Mouse (Mus musculus) adrenal gland, adult 8-10 months (tissue): ENCODE data around the gene Zfp593. TPM values are rescaled to one million over a fixed set of nuclear protein-coding genes. Genes with fewer than 3 reads are reported as not detected.

ENCODE experiments used
- DNase-seq: peaks from one replicate; pipeline ENCODE4 v3.0.0; 2022
- total RNA-seq, 4 experiments: library from RNA; stranded (reverse); gene quantifications; 2 replicates each; pipeline ENCODE4 v1.2.4; 2022

Zfp593 gene
- total RNA-seq, 4 experiments from 2014 or later, result 10.4 to 11.6 (median 11.6) TPM

DNA sequence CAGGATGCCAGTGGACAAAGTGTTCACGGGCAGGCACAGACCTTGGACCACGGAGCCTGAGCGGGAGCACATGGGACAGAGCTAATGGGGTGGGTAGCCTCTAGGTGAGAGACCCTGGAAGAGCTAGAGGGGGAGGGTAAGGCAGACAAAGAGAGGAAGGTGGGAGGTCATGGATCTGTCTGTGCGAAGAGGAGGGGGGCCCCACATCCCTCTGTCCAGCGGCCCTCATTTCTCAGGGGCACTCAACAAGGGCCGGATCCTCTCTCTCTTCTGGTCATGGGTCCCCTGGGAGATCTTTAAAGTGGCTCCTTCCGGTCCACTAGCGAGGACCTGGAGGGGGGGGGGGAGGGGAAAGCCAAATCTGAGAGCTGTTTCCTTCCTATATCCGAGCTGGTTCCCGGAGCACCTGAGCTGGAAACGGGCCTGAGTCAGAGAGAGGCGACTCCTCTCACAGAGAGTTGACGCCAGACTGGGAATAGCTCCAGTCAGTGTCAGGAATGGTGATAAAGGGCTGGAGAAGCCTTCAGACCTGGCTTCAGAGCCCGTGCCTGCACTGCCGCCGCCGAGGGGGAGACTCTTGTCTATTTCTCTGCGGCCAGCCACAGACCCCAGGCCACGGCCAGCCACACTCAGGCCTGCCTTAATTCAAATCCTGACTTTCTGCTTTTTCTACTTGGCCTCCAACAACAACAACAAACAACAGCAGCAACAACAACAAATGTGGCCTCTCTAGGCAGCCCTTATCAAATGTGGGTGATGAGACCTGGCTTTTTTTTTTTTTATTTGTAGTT, 11.2 kb upstream of the Zfp593 start:
- DNase-seq, result no peak

DNA sequence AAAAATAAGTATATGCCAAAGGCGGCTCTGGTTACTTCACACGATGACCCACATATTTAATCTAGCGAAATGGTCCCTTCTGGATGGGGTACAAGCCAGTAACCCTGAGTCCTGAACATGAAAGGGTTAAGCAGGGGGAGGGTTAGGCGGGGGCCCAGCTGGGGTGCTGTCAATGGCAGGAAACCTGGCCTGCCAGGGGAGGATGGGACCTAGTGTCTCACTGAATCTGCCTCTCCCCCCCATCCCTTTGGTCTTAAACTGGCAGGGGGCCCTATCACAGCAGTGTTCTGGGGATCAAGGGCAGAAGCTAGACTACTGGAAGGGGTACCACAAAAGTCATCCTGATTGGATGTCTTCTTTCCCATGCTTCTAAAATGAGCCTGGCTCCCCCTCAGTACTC, 10.5 kb upstream of the Zfp593 start:
- no peak for DNase-seq

DNA sequence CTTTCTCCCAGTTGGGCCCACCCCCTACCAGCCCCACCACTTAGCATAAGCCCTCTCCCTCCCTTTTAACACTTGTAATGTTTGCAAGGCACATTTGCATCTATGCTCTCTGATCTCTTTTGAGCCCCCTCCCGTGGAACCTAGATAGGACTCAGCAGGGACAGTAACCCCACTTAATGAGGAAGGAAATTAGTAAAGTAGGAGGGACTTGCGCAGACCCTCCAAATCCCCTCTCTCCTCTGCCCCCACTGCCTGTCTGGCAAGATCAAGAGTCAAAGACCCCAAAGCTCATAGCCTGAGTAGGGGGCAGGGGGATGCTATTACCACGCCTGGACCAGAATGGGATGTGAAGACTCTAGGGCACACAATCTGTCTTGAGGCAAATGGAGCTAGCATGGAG, 9.4 kb upstream of the Zfp593 start:
- DNase-seq, result no peak

DNA sequence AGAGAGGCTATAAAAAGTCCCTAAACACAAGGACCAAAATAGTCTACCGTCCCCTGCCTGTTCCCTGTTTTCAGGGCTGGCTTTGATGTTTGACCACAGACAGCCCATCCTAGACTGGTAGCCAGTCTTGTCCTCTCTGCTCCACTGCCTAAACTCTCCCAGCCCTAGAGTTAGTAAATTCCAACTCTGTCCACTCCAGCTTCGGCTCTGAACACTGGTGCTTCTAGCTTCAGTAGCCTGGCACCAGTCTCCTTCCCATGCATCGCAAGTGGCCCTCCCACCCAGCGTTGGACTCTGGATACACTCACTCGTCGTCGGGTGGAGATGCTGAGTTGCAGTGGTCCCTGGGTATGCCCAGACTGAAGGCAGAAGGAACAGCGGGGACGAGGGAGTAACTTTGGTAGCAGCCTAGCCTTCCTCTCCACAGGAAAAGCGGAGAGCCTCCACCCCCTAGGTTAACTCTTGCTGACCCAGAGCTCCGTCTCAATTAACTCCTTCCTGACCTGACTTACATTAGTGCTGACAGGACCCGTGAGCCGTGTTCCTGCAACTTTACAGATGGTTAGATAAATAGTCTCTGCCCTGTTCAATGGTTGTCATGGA, 8.4 kb upstream of the Zfp593 start, which contains the start of gene Grrp1:
Grrp1 (minus strand) TSS at position 385 of the 603 bp plus-strand sequence.
- no peak for DNase-seq

DNA sequence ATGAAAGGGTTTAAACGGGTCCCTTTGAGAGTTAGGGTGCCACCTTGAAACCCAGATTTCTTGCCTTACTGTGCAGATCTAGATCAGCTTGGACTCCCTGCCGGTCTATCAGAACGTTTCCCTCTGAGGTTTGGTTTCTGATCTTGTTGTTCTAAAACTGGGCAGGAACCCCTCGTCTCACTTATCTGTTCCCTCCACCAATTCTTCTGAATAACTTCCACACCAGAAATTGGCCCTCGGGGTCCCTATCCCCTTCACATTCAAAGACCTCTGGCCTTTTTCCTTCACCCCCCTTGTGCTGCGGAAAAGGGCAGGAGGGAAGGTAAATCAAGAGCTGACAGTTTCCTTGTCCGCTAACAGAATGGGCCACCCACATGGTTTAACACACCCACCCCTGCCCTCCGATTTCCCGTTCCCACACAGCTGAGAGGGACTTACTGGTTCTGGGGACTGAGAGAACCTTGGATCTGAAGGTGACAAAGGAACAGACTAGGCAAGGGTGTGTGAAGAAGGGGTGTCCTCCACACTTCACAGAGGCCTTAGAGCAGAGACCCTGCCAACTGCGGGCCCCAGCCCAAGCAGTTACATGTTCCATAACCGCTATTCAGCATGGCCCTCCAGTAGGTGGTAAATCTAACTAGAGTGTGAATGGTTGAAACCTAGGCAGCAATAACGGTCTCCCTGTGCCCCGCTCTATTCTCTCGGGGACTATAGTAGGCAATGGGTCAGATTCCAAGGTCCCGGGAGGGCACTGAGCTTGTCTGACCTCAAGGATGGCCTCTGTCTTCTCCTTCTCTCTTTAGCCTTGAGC, 7.7 kb upstream of the Zfp593 start:
- no peak for DNase-seq

DNA sequence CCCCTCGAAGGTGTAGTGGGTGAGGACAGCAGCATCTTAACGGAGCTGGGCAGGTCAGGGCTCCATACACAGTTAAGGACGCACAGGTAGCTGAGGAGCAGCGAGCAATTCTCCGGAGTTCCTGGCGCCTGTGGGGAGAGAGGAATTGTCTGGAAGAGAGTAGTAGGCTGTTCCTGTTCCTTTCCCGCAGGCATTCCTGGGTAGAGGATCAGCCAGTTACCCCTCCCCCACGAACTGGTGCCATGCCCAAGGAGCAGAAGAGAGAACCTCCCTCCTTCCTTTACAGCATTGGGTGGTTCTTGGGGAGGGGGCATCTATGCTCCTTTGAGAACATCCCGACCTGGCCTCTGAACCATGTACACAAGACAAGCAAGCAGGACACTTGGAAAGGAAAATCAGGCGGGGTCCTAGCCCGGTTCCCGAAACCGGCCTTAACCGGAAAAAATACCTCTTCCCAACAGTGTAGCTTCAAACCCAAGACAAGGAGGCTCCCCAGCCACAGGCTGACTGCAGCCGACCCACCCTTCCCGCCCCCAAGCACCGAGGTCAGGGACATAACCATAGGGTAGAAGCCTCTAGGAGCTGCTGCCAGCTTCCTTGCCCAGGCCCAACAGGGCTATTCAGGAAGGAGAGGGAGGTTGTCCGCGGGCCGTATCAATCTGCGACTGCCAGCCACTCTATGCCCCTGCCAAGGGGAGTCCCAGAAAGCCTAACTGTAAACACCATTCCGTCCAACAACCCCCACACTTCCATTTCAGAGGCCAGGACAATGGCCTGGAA, 6.9 kb upstream of the Zfp593 start:
- DNase-seq, result no peak

DNA sequence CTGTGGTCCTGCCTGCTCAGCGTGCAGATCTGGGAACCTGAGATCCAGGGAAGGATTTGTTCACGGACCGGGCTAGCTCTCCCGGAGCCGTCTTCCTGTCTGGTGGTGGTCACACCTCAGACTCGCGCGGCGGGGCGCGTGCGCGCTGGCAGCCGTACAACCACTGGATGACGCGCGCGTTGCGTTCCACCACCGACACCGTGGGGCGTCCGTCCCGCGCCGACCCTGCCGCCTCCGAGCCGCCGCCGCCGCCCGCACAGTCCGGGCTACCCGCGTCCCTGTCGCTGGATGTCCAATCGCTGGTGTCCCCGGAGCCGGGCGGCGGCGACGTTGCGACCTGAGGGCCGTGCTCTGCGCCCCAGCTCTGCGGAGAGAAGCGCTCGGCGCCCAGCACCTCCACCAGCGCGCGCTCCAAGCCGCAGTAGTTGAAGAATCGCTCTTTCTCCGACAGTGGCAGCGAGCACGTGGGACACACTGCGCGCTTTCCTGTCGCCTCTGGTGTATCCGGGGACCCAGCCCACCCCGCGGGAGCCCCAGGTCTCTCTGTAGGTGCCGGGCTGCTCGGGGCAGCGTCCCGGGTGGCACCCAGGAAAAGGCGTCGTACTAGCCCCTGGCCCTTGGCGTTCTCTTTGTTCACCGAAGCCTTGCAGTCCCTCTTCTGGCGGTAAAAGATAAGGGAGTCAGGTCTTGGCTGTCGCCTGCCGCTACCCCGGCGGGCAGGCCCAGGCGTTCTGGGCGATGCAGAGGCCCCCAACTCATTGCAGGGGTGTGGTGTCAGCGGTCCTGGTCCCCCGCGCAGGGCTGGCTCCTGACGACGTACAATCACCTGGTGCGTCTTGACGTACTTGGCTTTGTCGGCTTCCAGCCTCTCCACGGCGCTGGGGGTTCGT, 6.1 kb upstream of the Zfp593 start:
- DNase-seq, result no peak

DNA sequence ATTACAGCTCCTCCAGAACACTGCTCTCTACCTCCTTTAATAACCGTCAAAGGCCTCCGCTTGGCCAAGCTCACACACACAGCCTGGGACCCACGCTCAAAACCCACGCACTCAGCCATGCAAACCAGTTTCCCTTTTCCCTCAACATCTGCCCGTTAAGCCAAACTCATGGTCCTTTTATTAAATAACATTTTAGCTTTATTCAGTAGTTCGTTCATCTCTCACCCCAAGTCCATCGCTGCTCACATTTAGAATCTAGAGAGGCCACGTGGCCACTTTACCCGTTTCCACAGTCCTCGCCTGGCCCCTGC, 5.5 kb upstream of the Zfp593 start:
- no peak for DNase-seq

DNA sequence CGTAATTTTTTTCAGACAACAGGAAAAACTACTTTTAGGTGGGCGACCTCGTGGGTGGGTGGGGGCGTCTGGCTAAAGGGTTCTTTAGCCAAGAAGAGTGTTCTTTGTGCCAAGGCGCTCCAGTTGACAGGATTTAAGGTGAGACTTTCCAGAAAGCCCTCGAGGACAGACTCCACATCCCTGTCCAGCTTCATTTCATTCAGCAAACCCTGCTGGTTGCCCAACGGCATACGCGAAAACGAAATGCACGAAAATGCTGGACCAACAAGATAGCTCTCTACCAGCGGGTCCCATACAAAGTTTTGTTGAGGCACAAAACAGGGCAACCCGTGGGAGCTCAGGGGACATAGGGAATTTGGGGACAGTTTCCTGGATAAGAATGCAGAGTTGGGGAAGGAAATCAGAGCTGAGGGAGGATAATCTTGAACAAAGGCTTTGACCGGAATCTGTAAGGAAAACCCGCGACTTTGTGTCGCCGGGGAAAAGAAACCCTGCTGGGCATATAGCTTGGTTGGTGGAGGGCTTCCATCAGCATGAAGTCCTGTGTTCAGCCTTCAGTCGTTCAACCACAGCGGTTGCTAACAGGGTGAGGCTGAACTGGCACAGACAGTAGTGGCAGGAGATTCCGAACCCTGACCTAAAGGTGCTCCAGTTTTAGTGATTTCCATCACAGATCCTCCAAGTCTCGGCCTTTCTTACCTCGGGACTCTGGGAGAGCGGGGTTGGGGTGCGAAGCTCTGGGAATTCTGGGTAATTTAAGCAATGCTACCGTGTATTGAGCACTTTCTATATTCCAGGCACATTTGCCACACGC, 4.9 kb upstream of the Zfp593 start:
- DNase-seq, result no peak

DNA sequence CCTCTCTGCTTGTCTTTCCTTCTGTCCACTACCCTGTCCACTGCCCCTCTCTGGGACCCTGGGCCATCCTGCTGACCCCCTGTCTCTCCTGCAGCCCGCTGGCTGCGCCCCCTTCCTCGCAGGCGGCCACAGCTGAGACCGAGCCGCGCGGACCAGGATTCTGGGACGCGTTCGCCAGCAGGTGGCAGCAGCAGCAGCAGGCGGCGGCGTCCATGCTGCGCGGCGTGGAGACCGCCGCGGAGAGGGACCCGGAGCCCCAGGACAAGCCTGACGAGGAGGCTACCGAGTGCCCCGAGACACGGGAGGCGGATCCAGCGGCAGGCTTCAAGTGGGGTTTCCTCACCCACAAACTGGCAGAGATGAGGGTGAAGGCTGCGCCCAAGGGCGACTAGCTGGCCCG, 4.3 kb upstream of the Zfp593 start:
- DNase-seq, result no peak

DNA sequence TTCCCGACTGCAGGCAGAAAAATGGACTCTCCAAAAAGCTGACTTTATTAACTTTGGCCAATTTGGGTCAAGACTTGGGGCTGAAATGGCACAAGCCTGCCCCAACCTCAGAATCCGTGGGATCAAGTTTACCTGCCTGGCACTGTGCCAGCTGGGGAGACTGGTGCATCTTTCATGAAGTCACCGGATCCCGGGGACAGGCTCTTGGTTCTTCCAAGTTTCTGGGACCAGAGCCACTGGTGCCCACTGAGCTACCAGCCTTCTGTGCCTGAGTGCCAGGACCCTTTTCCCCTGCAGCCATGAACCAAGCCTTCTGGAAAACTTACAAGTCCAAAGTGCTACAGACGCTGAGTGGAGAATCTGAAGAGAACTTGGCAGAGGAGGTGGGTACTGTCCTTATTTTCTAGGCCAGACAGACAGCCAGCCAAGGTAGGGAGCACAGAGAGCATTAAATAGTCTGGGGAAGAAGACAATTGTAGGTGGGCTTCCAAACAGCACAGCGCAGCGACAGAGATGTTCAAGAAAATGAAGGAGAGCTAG, 1.4 kb upstream of the Zfp593 start, which contains the start of gene Gm30191:
Gm30191 (plus strand) TSS at position 217 of the 540 bp plus-strand sequence.
- DNase-seq, result no peak

DNA sequence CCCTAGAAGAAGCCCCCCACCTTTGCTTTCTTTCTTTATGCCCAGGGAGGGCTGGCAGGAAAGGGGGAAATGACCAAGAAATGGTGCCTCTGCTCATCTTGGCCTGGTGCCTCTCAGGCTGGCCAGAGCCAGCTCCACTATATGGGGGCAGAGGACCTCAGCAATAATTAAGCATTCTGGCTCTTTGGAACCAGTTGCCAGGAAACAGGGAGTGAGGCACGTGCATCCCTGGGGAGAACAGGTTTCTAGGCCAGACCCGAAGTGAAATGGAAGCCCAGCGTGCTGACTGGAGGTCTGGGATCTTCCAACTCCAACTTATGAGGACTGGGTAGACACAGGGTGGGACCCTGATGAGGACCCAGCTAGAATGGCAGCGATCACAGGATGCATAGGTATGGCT, 864 bp upstream of the Zfp593 start:
- DNase-seq, result no peak

DNA sequence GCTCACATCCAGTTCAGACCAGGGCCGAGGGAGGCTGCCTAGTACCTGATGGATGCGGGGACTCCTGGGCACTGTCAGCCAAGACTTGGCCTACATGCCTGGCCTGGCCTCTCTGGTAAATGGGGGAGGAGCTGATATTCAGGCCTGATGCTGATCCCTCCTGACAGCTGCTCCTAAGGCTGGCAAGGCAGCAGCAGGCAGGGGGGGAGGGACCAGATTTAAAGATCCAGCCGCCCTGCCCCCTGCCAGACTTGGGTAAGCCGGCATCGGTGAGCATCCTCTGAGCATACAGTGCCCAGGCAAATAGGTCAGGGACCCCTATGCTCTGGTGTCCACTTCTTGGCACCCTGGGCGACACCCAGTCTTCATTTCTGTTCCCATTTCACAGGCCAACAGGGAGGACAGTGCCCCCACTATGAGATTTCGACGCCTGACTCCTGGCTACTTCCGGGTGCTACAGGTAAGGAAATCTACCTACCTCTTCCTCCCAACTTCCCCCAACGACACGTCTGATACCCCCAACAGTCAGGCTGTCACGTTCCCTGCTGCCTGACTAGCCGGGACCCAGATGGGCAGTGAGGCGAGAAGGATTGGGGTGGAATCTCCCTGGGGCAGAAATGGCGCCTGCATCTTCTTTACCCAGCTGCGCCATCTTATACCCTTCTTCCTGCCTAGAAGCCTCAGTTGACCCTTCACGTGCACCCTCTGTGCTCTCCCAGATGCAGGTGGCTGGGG, 1.7 kb downstream of the Zfp593 start, which contains the start of gene E130218I03Rik:
E130218I03Rik (plus strand) TSS at position 147 of the 735 bp plus-strand sequence.
- no peak for DNase-seq

DNA sequence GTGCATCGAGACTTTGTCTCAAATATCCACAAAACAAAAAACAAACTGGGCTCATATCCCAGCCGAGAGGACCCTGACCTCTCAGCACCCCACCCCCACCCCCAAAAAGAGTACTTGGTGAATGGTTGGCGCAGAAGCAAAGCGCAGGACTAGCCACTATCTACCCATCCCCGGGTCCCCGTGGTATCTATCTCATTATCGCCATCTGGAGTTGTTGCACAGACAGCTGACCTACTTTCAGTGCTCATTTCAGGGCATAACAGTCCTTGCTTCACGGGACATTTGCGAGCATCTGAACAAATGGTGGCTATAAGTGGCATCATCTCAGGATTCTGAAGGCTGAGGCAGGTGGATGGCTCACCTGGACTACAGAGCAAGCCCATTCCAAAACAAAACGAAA, 6.7 kb downstream of the Zfp593 start:
- no peak for DNase-seq

DNA sequence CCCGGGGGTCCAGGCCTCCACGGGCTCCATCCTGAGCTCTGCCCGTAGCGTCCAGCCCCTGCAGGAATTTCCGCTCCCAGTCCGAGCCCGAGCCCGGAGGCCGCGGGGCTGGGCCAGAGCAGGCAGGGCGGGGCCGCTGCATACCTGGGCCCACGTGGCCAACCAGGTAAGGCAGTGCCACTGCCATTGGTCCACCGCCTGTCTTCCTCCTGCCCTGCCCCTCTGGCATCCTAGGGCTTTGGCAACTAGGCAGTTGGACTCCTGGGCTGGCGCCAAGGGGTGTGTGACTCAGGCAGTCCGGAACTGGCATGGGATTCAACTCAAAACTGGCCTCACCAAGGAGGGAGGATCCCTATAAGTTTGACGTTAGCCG, 7.1 kb downstream of the Zfp593 start, which contains the start of gene Cnksr1:
Cnksr1 (minus strand) TSS at position 121 of the 373 bp plus-strand sequence.
- DNase-seq, result peak; percentile 75

DNA sequence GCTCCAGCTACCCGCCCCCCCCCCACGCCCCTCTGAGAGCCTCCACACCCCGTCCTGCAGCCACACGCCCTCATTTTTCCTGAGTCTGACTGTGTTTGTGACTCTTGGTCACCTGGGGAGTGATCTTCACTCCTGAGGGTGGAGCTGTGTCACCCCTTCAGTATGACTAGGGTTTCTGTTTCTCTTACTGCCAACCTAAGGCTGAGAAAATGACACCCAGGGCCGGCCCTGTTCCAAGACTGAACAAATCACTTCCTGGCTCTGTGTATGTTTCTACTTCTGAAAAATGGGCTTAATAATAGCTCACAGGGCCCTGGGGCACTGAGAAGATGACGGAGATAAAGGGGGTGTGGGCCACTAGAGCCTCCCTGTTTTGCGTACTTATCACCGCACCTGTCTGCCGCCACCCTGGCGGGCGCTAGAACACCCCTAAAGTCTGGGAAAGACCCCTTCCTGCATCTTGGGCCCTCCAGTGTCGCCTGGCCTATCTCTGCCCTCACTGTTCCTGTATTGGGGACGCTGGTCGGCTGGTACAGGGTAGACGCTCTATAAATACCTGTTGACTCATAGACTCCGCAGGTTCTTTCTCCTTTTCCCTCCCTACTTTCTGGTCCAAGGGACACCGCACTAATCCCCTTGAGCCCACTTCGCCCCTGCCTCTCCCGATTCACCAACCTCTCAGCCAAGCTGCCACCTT, 7.7 kb downstream of the Zfp593 start:
- no peak for DNase-seq

DNA sequence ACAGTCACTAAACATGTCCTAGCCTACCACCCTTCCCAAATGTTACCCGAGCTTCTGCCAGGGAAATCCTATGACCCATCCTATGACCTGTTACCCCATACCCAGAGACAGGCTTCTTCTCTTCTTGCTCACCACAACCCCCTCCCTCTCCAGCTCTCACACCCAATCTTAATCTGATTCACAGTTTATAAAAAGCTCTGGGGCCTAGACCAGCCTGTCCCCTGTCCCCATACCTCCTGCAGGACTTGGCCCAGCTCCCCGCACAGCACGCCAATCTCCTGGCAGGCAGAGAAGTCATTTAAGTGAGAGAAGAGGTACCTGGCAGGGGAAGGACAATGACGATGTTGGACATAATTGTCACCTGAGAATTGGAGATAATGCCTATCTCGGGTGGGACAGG, 10.5 kb downstream of the Zfp593 start:
- DNase-seq, result no peak

DNA sequence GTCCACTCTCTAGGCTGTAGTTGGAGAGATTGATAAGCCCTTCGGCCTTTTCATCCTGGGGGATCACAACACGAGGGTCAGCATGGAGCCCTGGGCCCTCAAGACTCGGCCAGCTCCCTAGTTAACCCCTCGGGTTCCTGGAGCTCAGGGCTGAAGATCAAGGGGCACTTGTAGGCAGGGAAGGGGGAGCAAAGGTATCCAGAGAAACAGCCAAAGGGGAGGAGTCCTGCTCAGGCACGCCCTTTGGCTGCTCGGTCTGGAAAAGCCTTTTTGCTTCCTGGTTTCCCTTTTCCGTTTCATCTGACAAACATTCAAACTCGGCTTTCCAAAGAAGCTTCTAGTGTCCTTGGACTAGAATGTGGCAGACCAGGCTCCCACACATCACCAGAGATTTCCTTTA, 15.0 kb downstream of the Zfp593 start:
- DNase-seq, result no peak

DNA sequence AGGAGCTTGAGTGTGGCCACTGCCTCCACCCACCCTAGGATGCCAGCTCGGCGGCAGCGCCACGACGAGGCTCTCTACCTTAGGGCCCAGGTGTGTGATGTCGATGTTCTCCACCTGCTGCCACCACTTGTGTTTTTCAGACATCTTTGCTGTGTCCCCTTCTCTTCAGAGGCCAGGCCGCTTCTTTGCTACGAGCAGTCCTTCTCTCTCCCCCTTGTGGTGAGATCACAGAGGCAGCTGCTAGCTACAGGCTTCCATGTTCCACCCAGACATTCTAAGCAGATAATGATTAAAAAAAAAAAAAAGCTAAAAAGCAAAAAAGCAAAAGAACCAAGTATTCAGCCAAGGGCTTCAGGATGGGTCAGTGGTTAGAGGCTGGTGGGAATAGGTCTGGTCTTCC, 18.2 kb downstream of the Zfp593 start, which contains the start of gene Catsper4:
Catsper4 (minus strand) TSS at position 190 of the 400 bp plus-strand sequence.
- no peak for DNase-seq
